Mouse (Mus musculus) gastrocnemius, postnatal 4 days (tissue): ENCODE measurements around the gene Bcl7a. TPM values are rescaled to one million over a fixed set of nuclear protein-coding genes. Genes with fewer than 3 reads are reported as not detected.

Source experiments
- DNase-seq, 2 experiments: peaks; one replicate each; pipeline ENCODE4 v3.0.0; 2021 to 2022; ENCODE audit warnings: low spot score in 2 of 2, mixed read lengths in 2 of 2
- total RNA-seq, 2 experiments: library from RNA; stranded (reverse); gene quantifications; 2 replicates each; pipeline ENCODE4 v1.2.3; 2021

Gene Bcl7a
- total RNA-seq, 2 experiments from 2014 or later = 33.6 to 37.5 TPM

- DNase-seq = peak in 1 of 2 experiments; percentile 50
Observed at GRCm38 (mm10) chr5:123326006-123326750, 17.5 kb upstream of the Bcl7a start.

DNA sequence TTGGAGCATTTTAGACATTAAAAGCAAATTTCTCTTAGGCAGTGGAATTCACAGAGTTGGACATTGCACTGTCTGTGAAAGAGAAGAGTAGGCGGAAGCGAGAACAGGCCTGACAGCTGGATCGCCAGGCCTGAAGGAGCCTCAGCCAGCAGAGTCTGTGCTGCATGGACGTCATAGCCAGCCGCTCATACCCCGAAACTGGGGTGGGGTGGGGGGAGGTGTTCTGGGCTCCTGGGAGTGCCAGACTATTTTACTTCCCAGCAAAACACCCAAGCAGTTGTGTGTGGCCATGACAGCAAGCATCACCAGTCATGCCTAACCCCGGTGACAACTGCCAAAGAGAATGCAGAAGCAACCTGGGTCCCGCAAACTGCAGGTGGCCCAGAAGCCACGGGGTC lies 16.9 kb upstream of the Bcl7a start:
- peak in 1 of 2 experiments; percentile 47 for DNase-seq

GRCm38 (mm10) chr5:123327686-123328085 lies 15.9 kb upstream of the Bcl7a start:
- no peak for DNase-seq

GRCm38 (mm10) chr5:123333566-123333965 lies 10.1 kb upstream of the Bcl7a start:
- DNase-seq = no peak

DNA sequence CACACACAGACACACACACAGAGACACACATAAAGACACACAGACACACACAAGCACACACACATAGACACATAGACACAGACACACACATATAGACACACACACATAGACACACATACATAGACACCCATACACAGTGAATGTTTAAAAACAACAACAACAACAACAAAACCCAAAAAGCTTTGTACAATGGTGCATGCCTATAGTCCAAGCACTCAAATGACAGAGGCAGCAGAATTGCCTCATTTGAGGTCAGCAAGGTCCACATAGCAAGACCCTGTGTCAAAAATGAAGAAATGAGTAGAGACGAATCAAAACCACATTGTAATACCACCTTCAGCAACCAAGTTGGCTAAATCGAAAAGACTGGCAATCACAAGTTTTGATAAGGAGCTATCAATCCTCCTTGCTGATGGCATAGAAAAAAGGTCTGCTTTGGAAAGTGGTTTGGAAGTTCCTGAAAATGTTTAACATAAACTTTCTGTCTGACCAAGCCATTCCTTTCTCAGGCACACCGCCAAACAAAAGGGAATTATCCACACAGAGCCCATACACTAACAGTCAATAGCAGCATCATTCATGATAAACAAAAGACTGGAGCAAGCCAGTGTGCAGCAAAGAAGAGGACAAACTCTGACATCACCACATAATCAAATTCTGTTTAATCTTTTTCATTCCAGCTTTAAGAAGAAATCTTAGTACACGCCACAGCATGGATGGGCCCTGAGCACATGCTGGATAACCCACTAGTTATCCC lies 7.3 kb upstream of the Bcl7a start:
- DNase-seq = no peak

GRCm38 (mm10) chr5:123338463-123338862 lies 5.2 kb upstream of the Bcl7a start:
- DNase-seq = no peak

DNA sequence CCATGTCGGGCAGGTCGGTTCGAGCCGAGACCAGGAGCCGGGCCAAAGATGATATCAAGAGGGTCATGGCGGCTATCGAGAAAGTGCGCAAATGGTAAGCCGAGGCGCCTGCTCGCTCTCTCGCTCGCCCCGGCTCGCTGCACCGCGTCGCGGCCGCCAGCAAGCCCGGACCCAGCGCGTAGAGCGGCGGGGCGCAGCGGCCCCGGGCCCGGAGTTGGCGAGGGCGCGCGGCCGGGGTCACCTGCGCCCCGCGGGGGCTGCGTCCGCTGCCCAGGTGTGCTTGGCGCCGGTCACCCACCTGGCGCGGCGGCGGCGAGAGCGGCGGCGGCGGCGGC lies 961 bp downstream of the Bcl7a start:
- no peak for DNase-seq

DNA sequence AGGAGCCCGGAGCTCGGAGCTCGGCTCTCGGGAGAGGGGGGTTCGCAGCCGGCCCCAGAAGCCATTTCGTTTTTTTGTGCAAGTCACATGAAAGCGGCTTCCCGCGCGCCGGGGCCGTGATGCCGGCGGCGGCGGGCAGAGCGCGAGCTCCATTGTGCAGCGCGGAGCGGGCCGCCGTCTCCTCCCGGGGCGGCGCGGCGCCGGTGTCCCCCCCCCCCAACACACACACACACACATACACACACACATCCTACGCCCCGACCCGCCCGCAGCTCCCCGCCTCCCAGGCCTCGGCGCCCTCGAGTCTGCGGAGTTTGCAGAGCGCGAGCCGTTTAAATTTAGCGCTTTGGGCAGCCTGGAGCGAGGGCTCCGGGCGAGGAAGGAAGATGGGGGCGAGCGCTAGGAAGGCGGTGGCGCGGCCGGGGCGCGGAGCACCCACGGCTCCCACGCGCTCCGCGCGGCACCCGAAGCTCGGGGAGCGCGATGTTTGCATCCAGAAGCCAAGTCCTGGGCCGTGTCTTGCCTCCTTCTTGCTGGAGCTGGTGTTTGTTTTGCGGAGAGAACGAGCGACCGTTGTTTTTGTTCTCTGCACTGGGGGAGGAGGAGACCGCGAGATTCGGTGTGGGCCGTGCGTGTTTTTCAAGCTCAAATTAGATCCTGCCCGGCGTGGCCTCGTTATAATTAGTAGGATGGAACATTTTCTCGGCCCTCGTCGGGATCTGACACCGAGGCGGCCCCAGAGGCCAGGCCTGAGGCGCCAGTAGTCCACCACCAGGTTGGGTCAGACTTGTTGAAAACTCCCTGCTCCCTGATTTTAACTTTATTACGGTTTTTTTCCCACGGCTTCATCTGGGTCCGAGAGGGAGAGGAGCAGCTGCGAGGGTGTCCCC lies 1.6 kb downstream of the Bcl7a start:
- DNase-seq = peak; percentile 44 to 60

GRCm38 (mm10) chr5:123345853-123346654 lies 2.4 kb downstream of the Bcl7a start:
- DNase-seq = peak; percentile 73 to 86

- no peak for DNase-seq
Observed at GRCm38 (mm10) chr5:123346701-123347270, 3.2 kb downstream of the Bcl7a start.

DNA sequence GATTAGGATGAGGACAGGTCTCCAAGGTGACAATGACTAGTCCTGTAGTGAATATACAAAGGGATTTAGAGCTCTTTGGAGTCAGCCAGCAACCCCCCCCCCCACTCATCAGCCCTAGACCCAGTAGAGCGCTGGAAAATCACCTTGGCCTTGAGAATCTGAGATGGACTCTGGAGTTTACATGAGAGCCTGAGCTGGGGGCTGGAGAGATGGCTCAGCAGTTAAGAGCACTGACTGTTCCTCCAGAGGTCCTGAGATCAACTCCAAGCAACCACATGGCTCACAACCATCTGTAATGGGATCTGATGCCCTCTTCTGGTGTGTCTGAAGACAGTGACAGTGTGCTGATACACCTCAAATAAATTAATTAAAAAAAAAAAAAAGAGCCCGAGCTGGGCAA lies 4.4 kb downstream of the Bcl7a start:
- no peak for DNase-seq

GRCm38 (mm10) chr5:123350386-123350785 lies 6.8 kb downstream of the Bcl7a start:
- DNase-seq = no peak

DNA sequence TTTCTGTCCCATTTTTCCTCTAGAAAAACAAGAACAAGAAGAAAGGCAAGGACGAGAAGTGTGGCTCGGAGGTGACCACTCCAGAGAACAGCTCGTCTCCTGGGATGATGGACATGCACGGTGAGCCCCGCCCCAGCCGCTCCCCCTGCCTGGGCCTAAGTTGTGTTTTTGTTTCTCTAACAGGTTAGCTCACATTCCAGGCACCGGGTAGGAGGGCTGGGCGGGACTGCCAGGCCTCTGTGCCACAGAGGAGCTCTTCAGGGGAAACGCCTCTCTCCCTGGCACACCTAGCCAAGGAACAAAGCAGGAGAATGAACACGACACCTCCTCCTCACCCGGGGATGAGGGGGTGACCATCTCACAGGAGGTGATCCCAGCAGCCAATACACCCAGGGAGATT lies 12.3 kb downstream of the Bcl7a start:
- DNase-seq = no peak

DNA sequence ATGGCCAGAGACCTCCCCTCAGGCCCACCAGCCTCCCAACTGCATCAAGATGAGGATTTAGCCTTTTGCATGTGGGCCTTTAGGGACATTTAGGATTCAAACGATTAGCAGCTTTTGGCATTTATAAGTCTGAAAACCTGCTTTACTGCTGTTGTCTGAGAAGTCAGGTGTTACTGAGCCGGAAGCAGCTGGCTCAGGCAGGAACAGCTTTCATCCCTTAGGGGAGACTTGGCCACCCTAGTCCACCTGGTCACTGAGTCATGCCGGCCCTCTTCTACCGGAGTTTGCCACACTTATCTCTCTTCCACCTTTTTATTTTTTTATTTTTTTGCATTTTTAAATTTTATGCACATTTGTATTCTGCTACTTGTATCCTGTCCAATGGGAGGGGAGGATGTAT lies 13.6 kb downstream of the Bcl7a start:
- no peak for DNase-seq

- DNase-seq = no peak
Observed at GRCm38 (mm10) chr5:123359431-123359830, 15.8 kb downstream of the Bcl7a start.

DNA sequence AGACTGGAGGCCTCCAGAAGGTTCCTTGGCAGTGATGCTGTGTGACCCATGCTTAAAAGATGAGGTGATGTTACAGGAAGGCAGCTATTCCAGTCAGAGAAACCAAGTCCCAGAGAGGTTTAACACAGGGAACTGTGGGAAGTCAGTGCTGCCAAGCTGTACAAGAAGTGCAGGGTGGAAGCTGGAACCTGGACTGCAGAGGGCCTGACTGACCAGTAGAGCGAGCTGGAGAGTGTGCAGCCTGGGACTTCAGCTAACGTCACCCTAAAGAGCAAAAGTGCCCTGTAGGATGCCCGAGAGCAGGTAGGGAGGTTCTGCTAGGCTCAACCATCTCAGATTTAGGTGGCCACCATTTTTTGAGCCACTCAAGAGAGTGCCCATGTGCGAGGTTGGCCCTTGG lies 19.3 kb downstream of the Bcl7a start:
- DNase-seq = no peak

DNA sequence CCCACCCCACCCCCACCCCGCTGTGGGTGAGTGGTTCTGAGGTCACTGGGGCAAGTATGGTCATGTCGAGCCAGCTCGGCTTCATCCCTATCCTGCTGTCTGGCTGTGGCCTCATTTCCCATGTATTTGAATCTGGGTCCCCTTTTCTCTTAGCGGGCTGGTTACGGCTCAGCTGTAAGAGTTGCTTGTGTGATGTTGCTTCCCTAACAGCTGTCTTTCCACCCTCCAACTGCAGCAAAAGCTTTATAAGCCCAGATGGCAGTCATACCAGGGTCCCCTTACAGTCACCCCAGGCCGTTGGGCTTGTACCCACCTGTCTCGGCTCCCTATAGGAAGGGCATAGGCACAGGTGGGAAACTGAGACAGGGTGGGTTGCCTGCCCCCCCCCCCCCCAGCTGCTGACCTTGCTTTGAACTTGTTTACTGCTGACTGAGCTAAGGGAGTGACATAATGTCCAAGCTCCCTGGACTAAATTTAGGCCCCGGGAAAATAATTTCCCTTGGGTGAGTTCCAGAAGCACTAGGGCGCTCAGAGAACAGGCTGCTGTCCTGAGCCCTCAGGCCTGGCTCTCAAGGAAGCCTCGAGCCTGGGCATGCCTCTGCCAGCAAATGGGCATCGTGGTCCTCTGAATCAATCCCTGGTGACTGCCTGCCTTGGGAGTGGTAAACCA lies 20.8 kb downstream of the Bcl7a start:
- no peak for DNase-seq

DNA sequence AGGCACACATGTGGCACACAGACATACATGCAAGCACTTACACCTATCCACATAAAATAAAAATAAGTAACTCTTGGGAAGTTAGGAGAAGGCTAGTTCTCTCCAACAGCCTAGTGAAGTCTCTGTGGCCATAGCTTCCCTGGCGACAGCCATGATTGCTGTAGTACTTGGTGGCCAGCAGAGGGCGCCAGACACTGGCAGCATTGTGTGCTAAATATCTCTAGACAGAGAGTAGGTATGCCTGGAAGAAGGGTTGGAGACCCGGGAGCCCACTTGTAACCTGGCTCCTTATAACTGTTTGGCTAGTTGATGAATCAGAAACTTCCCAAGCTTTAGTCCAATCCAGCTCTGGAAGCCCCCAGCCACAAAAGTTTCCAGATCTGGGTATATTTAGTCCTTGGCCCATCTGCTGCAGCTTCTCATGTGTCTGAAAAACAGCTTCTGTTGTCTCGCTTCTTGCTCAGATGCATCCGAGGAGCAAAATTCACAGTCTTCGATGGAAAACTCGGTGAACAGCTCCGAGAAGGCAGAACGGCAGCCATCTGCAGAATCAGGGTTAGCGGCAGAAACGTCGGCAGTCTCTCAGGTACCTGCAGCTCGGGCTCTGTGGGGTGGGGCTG lies 25.3 kb downstream of the Bcl7a start:
- no peak for DNase-seq

DNA sequence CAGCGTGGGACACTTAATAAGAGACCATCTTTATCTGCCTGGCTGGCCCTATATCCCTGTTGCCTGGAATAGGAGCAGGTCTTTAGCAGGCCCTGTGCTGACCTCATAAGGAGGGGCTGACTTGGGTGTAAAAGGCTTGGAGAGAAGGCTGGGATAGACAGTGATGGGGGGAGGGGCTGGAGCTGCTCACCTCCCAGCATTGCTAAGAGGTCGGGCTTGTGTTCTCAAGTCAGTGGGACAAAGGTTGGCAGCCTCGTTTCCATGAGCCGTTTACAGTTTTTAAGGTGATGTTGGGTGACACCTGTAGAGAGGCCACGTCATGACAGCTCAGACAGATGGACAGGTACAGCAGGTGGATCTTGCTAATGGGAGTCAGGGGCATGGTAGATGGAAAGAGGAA lies 26.4 kb downstream of the Bcl7a start:
- no peak for DNase-seq

GRCm38 (mm10) chr5:123375262-123375661 lies 31.6 kb downstream of the Bcl7a start:
- DNase-seq = no peak
